Mouse (Mus musculus) cerebellum, adult 2 months (tissue): Measurements from ENCODE around the gene P3h1.

ENCODE experiments used
- CTCF ChIP-seq: fragments of 200-500 bp; IDR thresholded peaks from 2 replicates; pipeline ENCODE4 v1.5.1; 2011; ENCODE audit warnings: low read depth, mild to moderate bottlenecking, control low read depth, low read length, moderate library complexity, borderline replicate concordance; ENCODE audit not compliant: insufficient read depth
- POLR2A ChIP-seq: fragments of 200-500 bp; IDR thresholded peaks from 2 replicates; pipeline ENCODE4 v1.6.1; 2011; ENCODE audit warnings: low read length, control low read depth, borderline replicate concordance; ENCODE audit not compliant: insufficient read depth

DNA sequence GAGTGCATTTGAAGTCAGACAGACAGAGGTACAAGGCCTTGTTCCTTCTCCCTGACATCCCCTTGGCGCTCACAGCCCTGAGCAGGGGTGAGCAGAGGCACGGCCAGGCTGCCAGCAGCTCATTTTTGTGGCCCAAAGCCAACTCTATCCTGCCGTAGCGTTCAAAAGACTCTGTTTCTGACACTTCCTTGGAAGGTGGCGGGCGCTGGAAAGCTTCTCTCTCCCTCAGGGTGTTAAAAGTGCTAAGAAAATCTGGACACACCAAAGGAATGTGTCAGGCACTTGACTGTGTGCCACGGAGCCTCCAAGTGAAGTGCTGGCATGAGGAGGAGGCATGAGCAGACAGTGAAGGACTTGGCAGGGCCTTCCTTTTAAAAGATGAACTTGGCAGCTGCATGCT, 12.8 kb downstream of the P3h1 start:
- TF ChIP-seq CTCF (no peak), POLR2A (no peak)
